Mouse (Mus musculus) testis, adult 2 months (tissue): ENCODE measurements at regions not wholly inside any gene's neighbourhood (a gene's known extent, or its start where the extent isn't known, plus 50 kb on each side); places are given as distances from the start of the nearest gene placed in this dataset.

ENCODE experiments used
- H3K27ac ChIP-seq: fragments of 200-500 bp; 2 replicates; pipeline ENCODE4 v1.5.1; 2012; ENCODE audit warnings: low read depth, low read length; ENCODE audit not compliant: control insufficient read depth, insufficient read depth
- H3K27me3 ChIP-seq: fragments of 200-500 bp; 2 replicates; pipeline ENCODE4 v1.6.1; 2012; ENCODE audit warnings: mild to moderate bottlenecking, low read length, moderate library complexity; ENCODE audit not compliant: control insufficient read depth, insufficient read depth
- H3K36me3 ChIP-seq: fragments of 200-500 bp; 2 replicates; pipeline ENCODE4 v1.6.1; 2012; ENCODE audit warnings: mild to moderate bottlenecking, low read length; ENCODE audit not compliant: control insufficient read depth, insufficient read depth
- H3K4me1 ChIP-seq: fragments of 200-500 bp; 2 replicates; pipeline ENCODE4 v1.6.1; 2012; ENCODE audit warnings: low read length; ENCODE audit not compliant: control insufficient read depth, insufficient read depth
- H3K4me3 ChIP-seq: fragments of 200-500 bp; 2 replicates; pipeline ENCODE4 v1.5.1; 2012; ENCODE audit warnings: low read depth, mild to moderate bottlenecking, low read length, moderate library complexity, mixed read lengths; ENCODE audit not compliant: control insufficient read depth
- CTCF ChIP-seq: fragments of 200-500 bp; IDR thresholded peaks from 2 replicates; pipeline ENCODE4 v1.5.1; 2012; ENCODE audit warnings: low read depth, mild to moderate bottlenecking, inconsistent platforms, low read length, moderate library complexity; ENCODE audit not compliant: control insufficient read depth, insufficient read depth, insufficient replicate concordance
- POLR2A ChIP-seq: fragments of 200-500 bp; IDR thresholded peaks from 2 replicates; pipeline ENCODE4 v1.6.1; 2012; ENCODE audit warnings: low read depth, mild to moderate bottlenecking, inconsistent platforms, low read length, moderate library complexity; ENCODE audit not compliant: control insufficient read depth

- TF ChIP-seq POLR2A (no peak), CTCF (no peak)
- Histone ChIP-seq H3K4me1 (peaks cover 1% of the 10 kb centered on the region), H3K27ac (no peak overlapping the region), H3K36me3 (no peaks in the 10 kb centered on the region), H3K27me3 (no peaks in the 10 kb centered on the region), H3K4me3 (no peak overlapping the region)
Measured at GRCm38 (mm10) chr7:36915171-36915570, 217.3 kb downstream of the Tshz3 start.

- no peak overlapping the region for H3K4me3 ChIP-seq
- no peak overlapping the region for H3K27ac ChIP-seq
- H3K36me3 ChIP-seq: no peaks in the 10 kb centered on the region
- no peaks in the 10 kb centered on the region for H3K27me3 ChIP-seq
- TF ChIP-seq POLR2A (no peak), CTCF (no peak)
- H3K4me1 ChIP-seq: peaks cover 9% of the 10 kb centered on the region
Measured at GRCm38 (mm10) chr7:36917011-36917410, 219.1 kb downstream of the Tshz3 start.

GRCm38 (mm10) chr7:36919413-36919812 is 221.5 kb downstream of the Tshz3 start:
- Histone ChIP-seq H3K27ac (no peak overlapping the region), H3K27me3 (no peaks in the 10 kb centered on the region), H3K4me1 (peaks cover 9% of the 10 kb centered on the region), H3K36me3 (no peaks in the 10 kb centered on the region), H3K4me3 (no peak overlapping the region)
- TF ChIP-seq CTCF (no peak), POLR2A (no peak)

GRCm38 (mm10) chr7:36921003-36921402 is 223.1 kb downstream of the Tshz3 start:
- Histone ChIP-seq H3K4me3 (peak overlapping the region; percentile 55), H3K36me3 (no peaks in the 10 kb centered on the region), H3K27ac (no peak overlapping the region), H3K4me1 (peaks cover 9% of the 10 kb centered on the region), H3K27me3 (no peaks in the 10 kb centered on the region)
- TF ChIP-seq CTCF: no peak

- Histone ChIP-seq H3K4me1 (peaks cover 4% of the 10 kb centered on the region), H3K36me3 (no peaks in the 10 kb centered on the region), H3K27me3 (no peaks in the 10 kb centered on the region), H3K4me3 (no peak overlapping the region), H3K27ac (no peak overlapping the region)
- TF ChIP-seq CTCF (no peak), POLR2A (no peak)
Measured at GRCm38 (mm10) chr7:36933490-36933889, 235.6 kb downstream of the Tshz3 start.

- TF ChIP-seq POLR2A (no peak), CTCF (no peak)
- Histone ChIP-seq H3K27me3 (no peaks in the 10 kb centered on the region), H3K36me3 (no peaks in the 10 kb centered on the region), H3K27ac (no peak overlapping the region), H3K4me3 (no peak overlapping the region), H3K4me1 (peaks cover 4% of the 10 kb centered on the region)
Measured at GRCm38 (mm10) chr7:36934792-36935555, 237.1 kb downstream of the Tshz3 start.

GRCm38 (mm10) chr7:36940611-36941010 is 242.7 kb downstream of the Tshz3 start:
- Histone ChIP-seq H3K27ac (no peak overlapping the region), H3K36me3 (no peaks in the 10 kb centered on the region), H3K4me1 (no peaks in the 10 kb centered on the region; the same call in 1 of the 2 replicates), H3K27me3 (no peaks in the 10 kb centered on the region), H3K4me3 (no peak overlapping the region)
- no peak for TF ChIP-seq CTCF
- TF ChIP-seq POLR2A: no peak
